Mouse (Mus musculus): ENCODE results near the gene Cd63. TPM values are rescaled to one million over a fixed set of nuclear protein-coding genes. Genes with fewer than 3 reads are reported as not detected.

The Cd63 gene
- polyA plus RNA-seq, 1 experiment from 2014 or later = 324 TPM

GRCm38 (mm10) chr10:128934997-128935787 is 34.4 kb downstream of the Cd63 start:
- Histone ChIP-seq H3K9ac (replicated peaks; ENCODE audit: low read length) (no peak overlapping the region), H3K4me1 (ENCODE audit: control insufficient read depth, insufficient read depth, low read length) (no peaks in the 10 kb centered on the region; the same call in 1 of the 2 replicates), H3K9me3 (replicated peaks; ENCODE audit: control insufficient read depth, low read length) (no peaks in the 10 kb centered on the region), H3K4me3 (ENCODE audit: low read depth, low read length) (no peak overlapping the region), H3K36me3 (replicated peaks; ENCODE audit: control insufficient read depth, insufficient read depth, low read depth, low read length) (no peaks in the 10 kb centered on the region), H3K27me3 (ENCODE audit: control insufficient read depth, insufficient read depth, low read length) (peaks cover 28% of the 10 kb centered on the region), H3K4me2 (ENCODE audit: low read depth, low read length) (no peak overlapping the region), H3K27ac (replicated peaks; ENCODE audit: low read depth, low read length) (no peak overlapping the region)
- no peak for DNase-seq (ENCODE audit: low spot score)
- ATAC-seq (replicated peaks; ENCODE audit: insufficient number of reproducible peaks, low FRiP score, low TSS enrichment, low read depth) = no peak
- 60% methylated on average over 7 of the region's 7 CpGs for WGBS

GRCm38 (mm10) chr10:128935826-128936440 is 35.1 kb downstream of the Cd63 start:
- Histone ChIP-seq H3K9me3 (replicated peaks; ENCODE audit: control insufficient read depth, low read length) (no peaks in the 10 kb centered on the region), H3K4me1 (ENCODE audit: control insufficient read depth, insufficient read depth, low read length) (no peaks in the 10 kb centered on the region; the same call in 1 of the 2 replicates), H3K27me3 (ENCODE audit: control insufficient read depth, insufficient read depth, low read length) (peaks cover 28% of the 10 kb centered on the region), H3K27ac (replicated peaks; ENCODE audit: low read depth, low read length) (no peak overlapping the region), H3K36me3 (replicated peaks; ENCODE audit: control insufficient read depth, insufficient read depth, low read depth, low read length) (no peaks in the 10 kb centered on the region), H3K4me3 (ENCODE audit: low read depth, low read length) (no peak overlapping the region), H3K9ac (replicated peaks; ENCODE audit: low read length) (no peak overlapping the region), H3K4me2 (ENCODE audit: low read depth, low read length) (no peak overlapping the region)
- 66% methylated on average over 8 of the region's 8 CpGs for WGBS
- DNase-seq (ENCODE audit: low spot score) = no peak
- no peak for ATAC-seq (replicated peaks; ENCODE audit: insufficient number of reproducible peaks, low FRiP score, low TSS enrichment, low read depth)

- Histone ChIP-seq H3K4me1 (ENCODE audit: control insufficient read depth, insufficient read depth, low read length) (no peaks in the 10 kb centered on the region; the same call in 1 of the 2 replicates), H3K27ac (replicated peaks; ENCODE audit: low read depth, low read length) (no peak overlapping the region), H3K9ac (replicated peaks; ENCODE audit: low read length) (no peak overlapping the region), H3K4me3 (ENCODE audit: low read depth, low read length) (no peak overlapping the region), H3K36me3 (replicated peaks; ENCODE audit: control insufficient read depth, insufficient read depth, low read depth, low read length) (no peaks in the 10 kb centered on the region), H3K4me2 (ENCODE audit: low read depth, low read length) (no peak overlapping the region), H3K27me3 (ENCODE audit: control insufficient read depth, insufficient read depth, low read length) (peaks cover 25% of the 10 kb centered on the region), H3K9me3 (replicated peaks; ENCODE audit: control insufficient read depth, low read length) (no peaks in the 10 kb centered on the region)
- ATAC-seq (replicated peaks; ENCODE audit: insufficient number of reproducible peaks, low FRiP score, low TSS enrichment, low read depth) (no peak), DNase-seq (ENCODE audit: low spot score) (no peak)
- 61% methylated on average over 12 of the region's 12 CpGs for WGBS
Measured at GRCm38 (mm10) chr10:128937756-128938390, 37.1 kb downstream of the Cd63 start.

- DNase-seq (ENCODE audit: low spot score) = no peak
- H3K4me1 ChIP-seq (ENCODE audit: control insufficient read depth, insufficient read depth, low read length) = no peaks in the 10 kb centered on the region; the same call in 1 of the 2 replicates
- H3K4me2 ChIP-seq (ENCODE audit: low read depth, low read length) = no peak overlapping the region
- H3K9ac ChIP-seq (replicated peaks; ENCODE audit: low read length) = no peak overlapping the region
- H3K27ac ChIP-seq (replicated peaks; ENCODE audit: low read depth, low read length) = no peak overlapping the region
- WGBS = 81% methylated on average over 9 of the region's 9 CpGs
- H3K9me3 ChIP-seq (replicated peaks; ENCODE audit: control insufficient read depth, low read length) = no peaks in the 10 kb centered on the region
- no peaks in the 10 kb centered on the region for H3K36me3 ChIP-seq (replicated peaks; ENCODE audit: control insufficient read depth, insufficient read depth, low read depth, low read length)
- peaks cover 23% of the 10 kb centered on the region for H3K27me3 ChIP-seq (ENCODE audit: control insufficient read depth, insufficient read depth, low read length)
- ATAC-seq (replicated peaks; ENCODE audit: insufficient number of reproducible peaks, low FRiP score, low TSS enrichment, low read depth) = no peak
- no peak overlapping the region for H3K4me3 ChIP-seq (ENCODE audit: low read depth, low read length)
Measured at GRCm38 (mm10) chr10:128938457-128938856, 37.7 kb downstream of the Cd63 start.

- Histone ChIP-seq H3K9me3 (replicated peaks; ENCODE audit: control insufficient read depth, low read length) (no peaks in the 10 kb centered on the region), H3K4me1 (ENCODE audit: control insufficient read depth, insufficient read depth, low read length) (no peaks in the 10 kb centered on the region; the same call in 1 of the 2 replicates), H3K9ac (replicated peaks; ENCODE audit: low read length) (no peak overlapping the region), H3K36me3 (replicated peaks; ENCODE audit: control insufficient read depth, insufficient read depth, low read depth, low read length) (no peaks in the 10 kb centered on the region), H3K4me2 (ENCODE audit: low read depth, low read length) (no peak overlapping the region), H3K27ac (replicated peaks; ENCODE audit: low read depth, low read length) (no peak overlapping the region), H3K27me3 (ENCODE audit: control insufficient read depth, insufficient read depth, low read length) (peaks cover 17% of the 10 kb centered on the region), H3K4me3 (ENCODE audit: low read depth, low read length) (no peak overlapping the region)
- DNase-seq (ENCODE audit: low spot score) (no peak), ATAC-seq (replicated peaks; ENCODE audit: insufficient number of reproducible peaks, low FRiP score, low TSS enrichment, low read depth) (no peak)
- WGBS = 54% methylated on average over 5 of the region's 5 CpGs
Measured at GRCm38 (mm10) chr10:128938974-128939373, 38.2 kb downstream of the Cd63 start.

GRCm38 (mm10) chr10:128940475-128941061 is 39.8 kb downstream of the Cd63 start:
- Histone ChIP-seq H3K36me3 (replicated peaks; ENCODE audit: control insufficient read depth, insufficient read depth, low read depth, low read length) (no peaks in the 10 kb centered on the region), H3K4me1 (ENCODE audit: control insufficient read depth, insufficient read depth, low read length) (no peaks in the 10 kb centered on the region), H3K9me3 (replicated peaks; ENCODE audit: control insufficient read depth, low read length) (no peaks in the 10 kb centered on the region), H3K9ac (replicated peaks; ENCODE audit: low read length) (no peak overlapping the region), H3K4me3 (ENCODE audit: low read depth, low read length) (no peak overlapping the region), H3K4me2 (ENCODE audit: low read depth, low read length) (no peak overlapping the region), H3K27me3 (ENCODE audit: control insufficient read depth, insufficient read depth, low read length) (peaks cover 7% of the 10 kb centered on the region), H3K27ac (replicated peaks; ENCODE audit: low read depth, low read length) (no peak overlapping the region)
- DNase-seq (ENCODE audit: low spot score) = no peak
- no peak for ATAC-seq (replicated peaks; ENCODE audit: insufficient number of reproducible peaks, low FRiP score, low TSS enrichment, low read depth)
- WGBS = 83% methylated on average over 10 of the region's 10 CpGs

DNA sequence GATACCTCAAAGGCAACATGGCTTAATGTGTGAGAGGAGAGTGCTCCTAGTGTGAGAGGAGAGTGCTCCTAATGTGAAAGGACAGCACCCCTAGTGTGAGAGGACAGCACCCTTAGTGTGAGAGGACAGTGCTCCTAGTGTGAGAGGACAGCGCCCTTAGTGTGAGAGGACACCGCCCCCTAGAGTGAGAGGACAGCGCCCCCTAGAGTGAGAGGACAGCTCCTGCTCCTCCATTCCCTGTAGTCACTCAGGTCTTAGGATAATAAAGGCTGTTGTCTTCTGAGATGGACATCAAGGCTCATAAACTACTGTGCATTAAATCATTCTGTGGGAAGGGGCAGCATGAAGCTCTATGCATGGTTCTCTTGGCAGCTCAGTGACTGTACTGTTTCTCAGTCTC is 44.9 kb downstream of the Cd63 start:
- no peak overlapping the region for H3K4me2 ChIP-seq (ENCODE audit: low read depth, low read length)
- ATAC-seq (replicated peaks; ENCODE audit: insufficient number of reproducible peaks, low FRiP score, low TSS enrichment, low read depth) (no peak), DNase-seq (ENCODE audit: low spot score) (peak; percentile 16)
- H3K9me3 ChIP-seq (replicated peaks; ENCODE audit: control insufficient read depth, low read length) = no peaks in the 10 kb centered on the region
- no peaks in the 10 kb centered on the region for H3K36me3 ChIP-seq (replicated peaks; ENCODE audit: control insufficient read depth, insufficient read depth, low read depth, low read length)
- H3K27me3 ChIP-seq (ENCODE audit: control insufficient read depth, insufficient read depth, low read length) = no peaks in the 10 kb centered on the region
- H3K9ac ChIP-seq (replicated peaks; ENCODE audit: low read length) = no peak overlapping the region
- no peak overlapping the region for H3K27ac ChIP-seq (replicated peaks; ENCODE audit: low read depth, low read length)
- WGBS = 16% methylated on average over 3 of the region's 3 CpGs
- H3K4me1 ChIP-seq (ENCODE audit: control insufficient read depth, insufficient read depth, low read length) = no peaks in the 10 kb centered on the region
- H3K4me3 ChIP-seq (ENCODE audit: low read depth, low read length) = no peak overlapping the region

All from embryonic facial prominence, embryonic 11.5 days (tissue).